In the genomic region with DNA sequence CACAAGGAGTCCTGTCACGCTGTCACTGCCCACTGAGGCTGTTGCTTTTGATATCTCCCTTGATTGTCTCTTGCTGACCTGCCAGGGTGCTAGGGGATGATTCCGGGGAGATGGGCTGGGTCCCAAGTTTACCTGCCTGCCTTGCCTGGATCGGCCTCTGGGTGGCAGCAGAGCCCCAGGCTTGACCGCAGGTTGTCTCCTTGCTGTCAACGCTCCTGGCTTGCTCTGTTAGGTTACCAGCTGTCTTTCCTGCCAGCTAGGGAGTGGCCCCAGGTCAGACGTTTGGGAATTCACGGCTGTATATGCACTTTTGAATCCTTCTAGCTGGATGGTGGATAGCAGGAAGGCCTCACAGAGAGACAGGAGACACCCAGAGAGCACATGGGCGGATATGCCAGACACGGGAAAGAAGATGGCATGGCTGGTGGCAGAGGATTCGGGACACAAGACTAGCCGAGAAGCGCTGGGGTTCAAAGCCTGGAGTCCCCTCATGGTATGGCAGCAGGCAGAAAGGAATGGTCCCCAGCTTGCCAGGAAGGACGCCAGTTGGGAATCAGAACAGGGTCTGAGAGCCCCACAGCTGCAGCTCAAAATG, we compare ENCODE assay signal across 7 mouse cellular contexts. TPM values are rescaled to one million over a fixed set of nuclear protein-coding genes. Genes with fewer than 3 reads are reported as not detected.
DNase-seq lines count a peak whose midpoint lies in the region; ATAC-seq and TF ChIP-seq lines count a peak whose summit lies in the region.

No protein-coding gene starts in this region.

- no peak overlapping the region for H3K27ac ChIP-seq in MEL (ENCODE audit: control insufficient read depth, low read depth, low read length)

- no peaks in the 10 kb centered on the region for H3K9me3 ChIP-seq in MEL (replicated peaks; ENCODE audit: insufficient read depth, low read length)

- H3K79me2 ChIP-seq in MEL (ENCODE audit: control insufficient read depth, insufficient read depth, low read length, poor library complexity) = no peaks in the 10 kb centered on the region

- peak; percentile 92 for ATAC-seq in megakaryocyte progenitor cell, adult 5-6 weeks (replicated peaks; ENCODE audit: poor library complexity)

- H3K36me3 ChIP-seq in MEL (ENCODE audit: control insufficient read depth in 1 of 2, insufficient read depth in 2 of 2, low read length in 2 of 2) = no peaks in the 10 kb centered on the region

- TF ChIP-seq POLR2A in MEL (IDR thresholded peaks at IDR 0.05; ENCODE audit: control insufficient read depth in 1 of 2, insufficient read depth in 1 of 2, low read depth in 1 of 2, low read length in 2 of 2, poor library complexity in 1 of 2) = no peak

- peak; percentile 52 for TF ChIP-seq RAD21 in MEL (IDR thresholded peaks at IDR 0.05; ENCODE audit: low read depth, low read length)

- intact Hi-C loops in heart, postnatal 36 days (cut with DNase I) = loop anchor here (1.0 to 10.0 kb wide), 3 partner anchors 66 to 1176 kb away; no protein-coding TSS in a partner anchor

- peak; percentile 4 for DNase-seq in MEL (ENCODE audit: low read depth, low spot score)
- DNase-seq in adrenal gland, postnatal 10 days = peak; percentile 87
- peak; percentile 79 for DNase-seq in embryo, embryonic 9.5 days (ENCODE audit: extremely low spot score)
- peak; percentile 50 to 75 for DNase-seq in heart, postnatal 36 days
- DNase-seq in left cerebral cortex, adult 11 months (ENCODE audit: low spot score) = peak; percentile 29
- peak; percentile 88 for DNase-seq in right cerebral cortex, postnatal 4 days

- no peak for TF ChIP-seq EP300 in MEL (IDR thresholded peaks at IDR 0.05; ENCODE audit: low read depth in 1 of 2, low read length in 2 of 2)

- no peaks in the 10 kb centered on the region for H3K4me1 ChIP-seq in MEL (ENCODE audit: control insufficient read depth in 1 of 2, insufficient read depth in 2 of 2, low read length in 2 of 2)

- H3K9ac ChIP-seq in MEL (ENCODE audit: control insufficient read depth, low read depth, low read length, poor library complexity, severe bottlenecking) = no peak overlapping the region

- no peaks in the 10 kb centered on the region for H3K27me3 ChIP-seq in MEL (ENCODE audit: control insufficient read depth in 1 of 2, insufficient read depth in 2 of 2, low read length in 2 of 2)

- no peak overlapping the region for H3K4me3 ChIP-seq in MEL (ENCODE audit: control insufficient read depth in 1 of 2, insufficient read depth in 1 of 2, low read depth in 2 of 2, low read length in 2 of 2)

- TF ChIP-seq CTCF in MEL (IDR thresholded peaks at IDR 0.05 in 2 of 3, conservative IDR thresholded peaks at IDR 0.05 in 1 of 3; ENCODE audit: control insufficient read depth in 1 of 3, insufficient read depth in 1 of 3, low read depth in 2 of 3, low read length in 3 of 3, poor library complexity in 1 of 3, severe bottlenecking in 1 of 3) = peak; percentile 31 to 78 (median 43); a peak in 5 of 6 replicates

TF ChIP-seq in MEL, 35 proteins besides CTCF, POLR2A, EP300 and RAD21:
- TF ChIP-seq UBTF (IDR thresholded peaks at IDR 0.05; ENCODE audit: borderline replicate concordance, insufficient read depth, low read depth, low read length) (no peak), SMC3 (IDR thresholded peaks at IDR 0.05; ENCODE audit: low read depth, low read length) (0 out of 2 replicates have a peak, but pooled peaks have one; percentile 21), ETS1 (IDR thresholded peaks at IDR 0.05; ENCODE audit: low read depth, low read length) (no peak)
TF ChIP-seq in MEL: peak in this region for 1.

RNA-seq across cellular contexts. Expression of a gene that starts 10.5 kb away (rescaled TPM):
- total RNA-seq in MEL (2012; rRNA removed) = not detected in 2 replicates
- polyA plus RNA-seq in MEL (2012; ENCODE audit: insufficient read depth in 1 of 2, insufficient read length in 2 of 2, low read depth in 1 of 2, low replicate concordance in 2 of 2, missing spikeins in 1 of 2) = not detected
- under 1 TPM; 0.75 to 0.82 TPM for total RNA-seq in adrenal gland, postnatal 10 days (2021)
- total RNA-seq in heart, postnatal 36 days (2021) = under 1 TPM; 0.24 to 0.61 TPM
- not detected in 2 replicates for total RNA-seq in megakaryocyte progenitor cell, adult 5-6 weeks (2015)
- total RNA-seq in megakaryocyte progenitor cell, adult 5-6 weeks (2017) = not detected in 2 replicates

RNA-seq across cellular contexts. Expression of a gene that starts 14.6 kb away (rescaled TPM):
- not detected in 2 replicates for total RNA-seq in MEL (2012; rRNA removed)
- polyA plus RNA-seq in MEL (2012; ENCODE audit: insufficient read depth in 1 of 2, insufficient read length in 2 of 2, low read depth in 1 of 2, low replicate concordance in 2 of 2, missing spikeins in 1 of 2) = not detected
- total RNA-seq in adrenal gland, postnatal 10 days (2021) = not detected
- total RNA-seq in heart, postnatal 36 days (2021) = not detected
- total RNA-seq in megakaryocyte progenitor cell, adult 5-6 weeks (2015) = not detected in 2 replicates
- total RNA-seq in megakaryocyte progenitor cell, adult 5-6 weeks (2017) = not detected in 2 replicates

RNA-seq across cellular contexts. Expression of a gene that starts 37.8 kb away (rescaled TPM):
- total RNA-seq in MEL (2012; rRNA removed) = not detected in 2 replicates
- polyA plus RNA-seq in MEL (2012; ENCODE audit: insufficient read depth in 1 of 2, insufficient read length in 2 of 2, low read depth in 1 of 2, low replicate concordance in 2 of 2, missing spikeins in 1 of 2) = not detected
- under 1 TPM; 0.27 to 0.42 TPM for total RNA-seq in adrenal gland, postnatal 10 days (2021)
- total RNA-seq in heart, postnatal 36 days (2021) = under 1 TPM in 1 of 2 experiments, not detected in 1; 0.25 TPM
- 0.59 and 2.3 TPM in 2 replicates for total RNA-seq in megakaryocyte progenitor cell, adult 5-6 weeks (2015)
- 0.74 and 3.0 TPM in 2 replicates for total RNA-seq in megakaryocyte progenitor cell, adult 5-6 weeks (2017)

RNA-seq across cellular contexts. Expression of a gene that starts 54.6 kb away (rescaled TPM):
- total RNA-seq in MEL (2012; rRNA removed) = not detected in 2 replicates
- not detected for polyA plus RNA-seq in MEL (2012; ENCODE audit: insufficient read depth in 1 of 2, insufficient read length in 2 of 2, low read depth in 1 of 2, low replicate concordance in 2 of 2, missing spikeins in 1 of 2)
- 10 to 100 TPM; 13.3 to 15.4 TPM for total RNA-seq in adrenal gland, postnatal 10 days (2021)
- 10 to 100 TPM; 12.8 to 13.0 TPM for total RNA-seq in heart, postnatal 36 days (2021)
- not detected in 2 replicates for total RNA-seq in megakaryocyte progenitor cell, adult 5-6 weeks (2015)
- not detected in 2 replicates for total RNA-seq in megakaryocyte progenitor cell, adult 5-6 weeks (2017)

Comparison
In these comparisons a context has a peak if more than half of its experiments do, and no peak if none do; other contexts are left out.
1. DNase-seq: peak in every context shown above with its lines; median percentile 88 in right cerebral cortex, postnatal 4 days; 87 in adrenal gland, postnatal 10 days; 79 in embryo, embryonic 9.5 days; 62 in heart, postnatal 36 days; 29 in left cerebral cortex, adult 11 months; 4 in MEL.